Mouse (Mus musculus): Measurements from ENCODE around the gene Plce1. TPM values are rescaled to one million over a fixed set of nuclear protein-coding genes. Genes with fewer than 3 reads are reported as not detected.

Plce1 gene
- polyA plus RNA-seq, 1 experiment from 2014 or later: 3.4 TPM

- DNase-seq (ENCODE audit: low read depth, low spot score) (no peak), ATAC-seq (no peak)
- no peak for TF ChIP-seq CTCF (IDR thresholded peaks at IDR 0.05)
- POLR2A ChIA-PET: interaction anchor here (0.6 kb wide), 1 partner anchor 42 kb away, joined by 4 read pairs; no protein-coding TSS in a partner anchor
- H3K27me3 ChIP-seq: no peaks in the 10 kb centered on the region
- CTCF ChIA-PET: interaction anchor here (1.2 to 1.7 kb wide), 2 partner anchors 13 to 122 kb away, joined by 3 to 4 read pairs; no protein-coding TSS in a partner anchor
- in situ Hi-C loops (cut with MboI; ENCODE audit: low pct_unique_long_range_greater_than_20kb): no loop called here
These were observed 224.3 kb downstream of the Plce1 start for GRCm38 (mm10) chr19:38705244-38705643.

- ChIA-PET POLR2A (no interaction called here), CTCF (interaction anchor here (1.4 to 1.7 kb wide), 2 partner anchors 9 to 123 kb away, joined by 3 to 4 read pairs; no protein-coding TSS in a partner anchor)
- TF ChIP-seq CTCF (IDR thresholded peaks at IDR 0.05): no peak
- no peak for ATAC-seq
- H3K27me3 ChIP-seq: no peaks in the 10 kb centered on the region
- DNase-seq (ENCODE audit: low read depth, low spot score): no peak
- in situ Hi-C loops (cut with MboI; ENCODE audit: low pct_unique_long_range_greater_than_20kb): no loop called here
These were observed 225.5 kb downstream of the Plce1 start for GRCm38 (mm10) chr19:38706449-38706848.

- CTCF ChIA-PET: interaction anchor here (0.6 to 2.1 kb wide), 7 partner anchors 10 to 280 kb away, joined by 3 to 6 read pairs (median 4); no protein-coding TSS in a partner anchor
- DNase-seq (ENCODE audit: low read depth, low spot score): no peak
These were observed 228.5 kb downstream of the Plce1 start for GRCm38 (mm10) chr19:38709376-38709775.

GRCm38 (mm10) chr19:38721808-38722207 is 240.9 kb downstream of the Plce1 start:
- POLR2A ChIA-PET: no interaction called here
- in situ Hi-C loops (cut with MboI; ENCODE audit: low pct_unique_long_range_greater_than_20kb): no loop called here
- no peak for TF ChIP-seq CTCF (IDR thresholded peaks at IDR 0.05)
- CTCF ChIA-PET: interaction anchor here (1.2 kb wide), 2 partner anchors 9 to 12 kb away, joined by 3 to 4 read pairs; no protein-coding TSS in a partner anchor
- DNase-seq (ENCODE audit: low read depth, low spot score) (no peak), ATAC-seq (no peak)
- no peaks in the 10 kb centered on the region for H3K27me3 ChIP-seq

More at GRCm38 (mm10) chr19:38709376-38709775, 228.5 kb downstream of the Plce1 start:
- no peak for ATAC-seq
- no peaks in the 10 kb centered on the region for H3K27me3 ChIP-seq
- in situ Hi-C loops (cut with MboI; ENCODE audit: low pct_unique_long_range_greater_than_20kb): no loop called here
- TF ChIP-seq CTCF (IDR thresholded peaks at IDR 0.05): peak; percentile 72
- POLR2A ChIA-PET: no interaction called here

- no peak for TF ChIP-seq CTCF (IDR thresholded peaks at IDR 0.05)
- POLR2A ChIA-PET: interaction anchor here (0.7 kb wide), 1 partner anchor 179 kb away, joined by 3 read pairs; no protein-coding TSS in a partner anchor
- CTCF ChIA-PET: interaction anchor here (0.8 to 1.2 kb wide), 2 partner anchors 13 to 171 kb away, joined by 3 to 4 read pairs; no protein-coding TSS in a partner anchor
- DNase-seq (ENCODE audit: low read depth, low spot score) (no peak), ATAC-seq (no peak)
- no peaks in the 10 kb centered on the region for H3K27me3 ChIP-seq
- in situ Hi-C loops (cut with MboI; ENCODE audit: low pct_unique_long_range_greater_than_20kb): no loop called here
These were observed 242.1 kb downstream of the Plce1 start for GRCm38 (mm10) chr19:38722982-38723381.

- ATAC-seq (no peak), DNase-seq (ENCODE audit: low read depth, low spot score) (peak; percentile 24)
These were observed 243.1 kb downstream of the Plce1 start for GRCm38 (mm10) chr19:38723969-38724368.

GRCm38 (mm10) chr19:38728842-38729241 is 247.9 kb downstream of the Plce1 start:
- ATAC-seq (no peak), DNase-seq (ENCODE audit: low read depth, low spot score) (no peak)
- in situ Hi-C loops (cut with MboI; ENCODE audit: low pct_unique_long_range_greater_than_20kb): no loop called here
- ChIA-PET POLR2A (no interaction called here), CTCF (interaction anchor here (1.4 kb wide), 1 partner anchor 12 kb away, joined by 4 read pairs; no protein-coding TSS in a partner anchor)
- H3K27me3 ChIP-seq: no peaks in the 10 kb centered on the region
- no peak for TF ChIP-seq CTCF (IDR thresholded peaks at IDR 0.05)

More at GRCm38 (mm10) chr19:38723969-38724368, 243.1 kb downstream of the Plce1 start:
- TF ChIP-seq CTCF (IDR thresholded peaks at IDR 0.05): no peak
- H3K27me3 ChIP-seq: no peaks in the 10 kb centered on the region
- POLR2A ChIA-PET: no interaction called here
- CTCF ChIA-PET: interaction anchor here (1.4 kb wide), 1 partner anchor 8 kb away, joined by 3 read pairs; no protein-coding TSS in a partner anchor
- in situ Hi-C loops (cut with MboI; ENCODE audit: low pct_unique_long_range_greater_than_20kb): no loop called here

GRCm38 (mm10) chr19:38729264-38729663 is 248.4 kb downstream of the Plce1 start:
- ChIA-PET CTCF (no interaction called here), POLR2A (no interaction called here)
- DNase-seq (ENCODE audit: low read depth, low spot score) (no peak), ATAC-seq (no peak)
- TF ChIP-seq CTCF (IDR thresholded peaks at IDR 0.05): no peak
- in situ Hi-C loops (cut with MboI; ENCODE audit: low pct_unique_long_range_greater_than_20kb): no loop called here
- no peaks in the 10 kb centered on the region for H3K27me3 ChIP-seq

GRCm38 (mm10) chr19:38744546-38744945 is 263.6 kb downstream of the Plce1 start:
- no peaks in the 10 kb centered on the region for H3K27me3 ChIP-seq
- in situ Hi-C loops (cut with MboI; ENCODE audit: low pct_unique_long_range_greater_than_20kb): no loop called here
- ATAC-seq (no peak), DNase-seq (ENCODE audit: low read depth, low spot score) (no peak)
- TF ChIP-seq CTCF (IDR thresholded peaks at IDR 0.05): no peak
- POLR2A ChIA-PET: no interaction called here
- CTCF ChIA-PET: interaction anchor here (1.1 kb wide), 1 partner anchor 9 kb away, joined by 3 read pairs; no protein-coding TSS in a partner anchor

- H3K27me3 ChIP-seq: no peaks in the 10 kb centered on the region
- ChIA-PET CTCF (no interaction called here), POLR2A (no interaction called here)
- TF ChIP-seq CTCF (IDR thresholded peaks at IDR 0.05): no peak
- DNase-seq (ENCODE audit: low read depth, low spot score): no peak
- no peak for ATAC-seq
- in situ Hi-C loops (cut with MboI; ENCODE audit: low pct_unique_long_range_greater_than_20kb): no loop called here
These were observed 265.0 kb downstream of the Plce1 start for GRCm38 (mm10) chr19:38745810-38746491.

GRCm38 (mm10) chr19:38746492-38747014 is 265.6 kb downstream of the Plce1 start:
- ATAC-seq (no peak), DNase-seq (ENCODE audit: low read depth, low spot score) (no peak)
- CTCF ChIA-PET: interaction anchor here (0.7 kb wide), 1 partner anchor 10 kb away, joined by 3 read pairs; no protein-coding TSS in a partner anchor
- in situ Hi-C loops (cut with MboI; ENCODE audit: low pct_unique_long_range_greater_than_20kb): no loop called here
- no peaks in the 10 kb centered on the region for H3K27me3 ChIP-seq
- POLR2A ChIA-PET: no interaction called here
- no peak for TF ChIP-seq CTCF (IDR thresholded peaks at IDR 0.05)
